Mouse (Mus musculus) right cerebral cortex, postnatal 4 days (tissue): ENCODE measurements at regions not wholly inside any gene's neighbourhood (a gene's known extent, or its start where the extent isn't known, plus 50 kb on each side); places are given as distances from the start of the nearest gene placed in this dataset.
"Not testable (repeated sequence)": the region's sequence is repeated elsewhere in the genome, so short reads cannot be mapped to it uniquely, and the experiment has no call there.

Experiments used
- DNase-seq: peaks from one replicate; pipeline ENCODE4 v3.0.0-alpha.2; 2022

- DNase-seq: no peak
Observed at GRCm38 (mm10) chr13:52109039-52109759, 262.7 kb downstream of the Gadd45g start.

GRCm38 (mm10) chr13:52110750-52111149 lies 264.3 kb downstream of the Gadd45g start:
- no peak for DNase-seq

GRCm38 (mm10) chr13:52113549-52113948 lies 267.1 kb downstream of the Gadd45g start:
- no peak for DNase-seq

GRCm38 (mm10) chr13:52114431-52114830 lies 268.0 kb downstream of the Gadd45g start:
- DNase-seq: no peak

- no peak for DNase-seq
Observed at GRCm38 (mm10) chr13:52114962-52115361, 268.5 kb downstream of the Gadd45g start.

- no peak for DNase-seq
Observed at GRCm38 (mm10) chr13:52116241-52116640, 269.8 kb downstream of the Gadd45g start.

- DNase-seq: no peak
Observed at GRCm38 (mm10) chr13:52116756-52117155, 270.3 kb downstream of the Gadd45g start.

GRCm38 (mm10) chr13:52120795-52121194 lies 274.3 kb downstream of the Gadd45g start:
- no peak for DNase-seq

- DNase-seq: no peak
Observed at GRCm38 (mm10) chr13:52125037-52125436, 278.6 kb downstream of the Gadd45g start.

GRCm38 (mm10) chr13:52127751-52128150 lies 281.3 kb downstream of the Gadd45g start:
- no peak for DNase-seq

- no peak for DNase-seq
Observed at GRCm38 (mm10) chr13:52129466-52129865, 283.0 kb downstream of the Gadd45g start.

- no peak for DNase-seq
Observed at GRCm38 (mm10) chr13:52133202-52133601, 286.7 kb downstream of the Gadd45g start.

- DNase-seq: no peak
Observed at GRCm38 (mm10) chr13:52138331-52138945, 292.0 kb downstream of the Gadd45g start.

GRCm38 (mm10) chr13:52139140-52139809 lies 292.8 kb downstream of the Gadd45g start:
- DNase-seq: no peak

- DNase-seq: no peak
Observed at GRCm38 (mm10) chr13:52140221-52140620, 293.7 kb downstream of the Gadd45g start.

- not testable (repeated sequence) for DNase-seq
Observed at GRCm38 (mm10) chr13:52144066-52144465, 297.6 kb downstream of the Gadd45g start.

GRCm38 (mm10) chr13:52145926-52146325 lies 299.4 kb downstream of the Gadd45g start:
- no peak for DNase-seq

GRCm38 (mm10) chr13:52150281-52150680 lies 303.8 kb downstream of the Gadd45g start:
- no peak for DNase-seq

- DNase-seq: no peak
Observed at GRCm38 (mm10) chr13:52151777-52152176, 305.3 kb downstream of the Gadd45g start.

GRCm38 (mm10) chr13:52152221-52152620 lies 305.7 kb downstream of the Gadd45g start:
- no peak for DNase-seq

- no peak for DNase-seq
Observed at GRCm38 (mm10) chr13:52153030-52153429, 306.6 kb downstream of the Gadd45g start.

- DNase-seq: no peak
Observed at GRCm38 (mm10) chr13:52153576-52153975, 307.1 kb downstream of the Gadd45g start.

- DNase-seq: peak; percentile 15
Observed at GRCm38 (mm10) chr13:52154111-52154843, 307.8 kb downstream of the Gadd45g start.
